Mouse (Mus musculus) cerebellum, adult 8-10 months (tissue): Measurements from ENCODE around the gene Olfr324.
A peak's percentile ranks its signal among the peaks of the same experiment; 100 is the strongest.

Experiments
- DNase-seq: peaks from one replicate; pipeline ENCODE4 v3.0.0; 2022

The Olfr324 gene

DNA sequence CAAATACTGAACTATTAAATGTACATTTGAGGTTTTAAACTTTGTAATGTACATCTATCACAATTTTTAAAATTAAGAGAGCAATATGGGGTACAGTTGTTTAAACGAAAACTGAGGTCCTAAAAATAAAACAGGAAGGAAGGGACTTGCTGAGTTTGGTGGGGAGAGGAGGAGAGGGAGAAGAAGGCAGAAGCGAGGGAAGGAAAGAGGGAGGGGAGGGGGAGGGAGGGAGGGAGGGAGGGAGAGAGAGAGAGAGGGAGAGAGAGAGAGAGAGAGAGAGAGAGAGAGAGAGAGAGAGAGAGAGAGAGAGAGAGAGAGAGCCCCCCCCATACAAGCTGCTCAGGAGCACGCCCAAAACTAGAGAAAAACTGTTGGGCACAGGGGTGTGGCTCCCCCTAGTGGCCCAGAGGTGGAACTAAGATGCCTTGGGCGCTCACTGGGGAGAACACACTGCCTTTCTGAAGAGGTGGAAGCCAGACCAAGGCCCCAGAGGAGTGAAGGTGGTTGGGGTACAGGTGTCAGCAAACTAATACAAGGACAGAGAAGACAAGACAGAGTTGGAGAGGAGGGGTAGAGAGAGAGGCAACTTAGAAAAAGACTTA lies 41.6 kb downstream of the Olfr324 start:
- peak; percentile 5 for DNase-seq

DNA sequence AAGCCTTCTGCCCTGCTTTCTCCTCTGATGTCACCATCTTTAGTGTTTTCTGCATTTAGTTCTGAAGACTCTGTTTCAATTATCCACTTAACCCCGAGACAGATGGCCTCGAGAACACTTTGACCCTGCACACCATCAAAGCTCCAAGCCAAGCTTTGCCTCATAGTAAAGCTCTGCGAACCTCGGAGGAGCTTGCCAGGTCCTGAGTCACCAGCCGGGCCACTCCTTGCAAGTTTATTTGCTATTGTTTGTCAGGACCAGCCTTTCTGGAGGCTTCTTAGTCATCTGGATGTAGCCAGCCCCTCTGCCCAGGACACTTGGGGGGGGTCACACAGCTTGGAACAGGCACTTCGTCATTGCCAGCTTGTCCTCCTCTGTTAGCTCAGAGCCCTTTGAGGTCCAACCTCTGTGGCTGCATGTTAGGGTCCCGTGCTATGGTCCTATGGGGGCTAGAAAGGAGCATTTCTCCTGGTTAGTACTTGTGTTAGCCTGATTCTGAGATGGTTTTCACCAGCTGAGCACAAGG lies 43.3 kb downstream of the Olfr324 start:
- no peak for DNase-seq

DNA sequence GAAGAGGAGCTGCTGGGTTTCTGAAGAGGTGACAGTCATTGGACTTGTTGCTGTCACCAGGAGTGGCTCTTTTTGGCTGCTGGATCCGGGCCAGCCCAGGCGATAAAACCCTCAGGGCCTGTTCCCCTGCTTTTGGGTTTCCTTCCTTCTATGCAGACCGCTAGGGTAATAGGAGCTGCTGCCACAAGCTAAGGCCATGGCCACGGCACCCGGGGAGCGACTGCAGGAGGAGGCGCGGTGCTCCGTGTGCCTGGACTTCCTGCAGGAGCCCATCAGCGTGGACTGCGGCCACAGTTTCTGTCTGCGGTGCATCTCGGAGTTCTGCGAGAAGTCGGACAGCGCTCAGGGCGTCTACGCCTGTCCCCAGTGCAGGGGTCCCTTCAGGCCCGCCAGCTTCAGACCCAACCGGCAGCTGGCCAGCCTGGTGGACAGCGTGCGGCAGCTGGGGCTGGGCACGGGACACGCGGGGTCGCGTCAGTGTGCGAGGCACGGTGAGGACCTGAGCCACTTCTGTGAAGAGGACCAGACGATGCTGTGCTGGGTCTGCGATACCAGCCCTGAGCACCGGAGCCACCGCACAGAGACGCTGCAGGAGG lies 45.5 kb downstream of the Olfr324 start, which contains the start of gene Trim58:
Gene Trim58, plus strand, starts transcription at position 194 of the 596 bp plus-strand sequence.
- peak; percentile 0 for DNase-seq

DNA sequence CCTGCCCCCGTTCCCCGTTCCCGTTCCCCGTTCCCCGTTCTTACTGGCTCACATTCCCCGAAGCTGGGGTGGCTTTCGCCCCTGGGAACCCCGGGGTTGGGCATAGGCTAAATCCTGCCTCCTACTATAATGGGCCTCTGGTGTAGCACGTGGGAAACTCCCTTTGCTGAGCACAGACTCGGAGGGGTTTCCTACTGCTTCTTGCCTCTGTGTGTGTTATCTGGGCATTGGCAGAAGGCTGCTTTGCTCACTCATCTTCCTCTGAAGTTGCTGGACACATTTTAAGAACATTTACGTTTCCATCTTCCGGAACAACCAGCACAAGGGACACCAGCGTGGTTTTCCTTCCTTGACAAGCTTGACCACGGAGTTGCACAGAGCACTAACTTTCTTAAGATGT lies 46.1 kb downstream of the Olfr324 start:
- no peak for DNase-seq

DNA sequence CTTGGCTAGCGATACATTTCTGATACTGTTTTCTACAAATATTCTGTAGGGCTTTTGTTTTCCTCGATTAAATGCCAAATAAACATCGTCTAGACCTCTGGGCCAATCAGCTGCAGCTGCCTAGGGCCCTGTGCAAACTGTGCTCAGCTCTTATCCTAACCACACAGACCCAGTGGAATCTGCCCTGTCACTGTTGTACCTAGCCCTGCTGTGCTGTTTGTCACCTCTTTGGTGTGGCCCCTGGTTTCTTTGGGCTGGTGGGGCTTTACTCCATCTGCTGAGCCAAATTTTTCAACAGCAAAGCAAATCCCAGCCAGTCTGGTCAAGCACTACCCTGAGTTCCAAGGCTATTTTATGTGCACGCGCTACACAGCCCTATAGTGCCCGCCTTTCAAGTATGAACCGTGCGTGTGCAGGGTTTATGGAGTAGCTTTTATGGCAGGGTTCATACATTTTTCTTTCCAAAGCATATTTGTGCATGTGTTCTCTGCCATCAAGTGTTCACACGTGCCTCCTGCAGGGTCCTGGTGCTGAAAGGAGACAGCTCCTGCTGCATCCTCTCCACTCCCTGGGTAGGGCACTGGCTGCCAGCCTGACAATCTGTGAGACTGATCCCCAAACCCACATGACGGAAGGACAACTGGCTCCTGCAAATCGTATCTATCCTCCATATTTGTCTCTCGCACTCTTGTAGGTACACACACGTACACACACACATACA lies 46.9 kb downstream of the Olfr324 start:
- DNase-seq = no peak

DNA sequence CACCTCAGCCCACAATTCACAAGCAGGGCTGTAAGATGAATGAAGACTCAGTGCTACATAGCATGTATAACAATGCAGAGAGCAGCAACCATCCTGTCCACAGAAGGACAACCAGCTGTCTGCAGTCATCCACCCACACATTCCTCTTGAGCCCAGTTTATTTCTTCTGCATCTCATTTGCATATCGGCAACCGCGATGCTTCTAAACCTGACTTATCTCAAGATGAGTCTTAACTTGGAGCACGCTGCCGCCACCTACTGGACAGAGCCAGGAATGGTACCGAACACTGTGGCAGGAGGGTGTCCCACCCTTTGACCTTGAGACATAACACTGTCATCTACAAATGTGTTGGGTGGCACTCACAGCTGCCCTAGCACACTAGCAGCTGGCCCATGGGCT lies 48.4 kb downstream of the Olfr324 start:
- DNase-seq = peak; percentile 2
